9 mouse cellular contexts compared by ENCODE assay signal in genomic region chr9:30315172-30315644, GRCm38 (mm10).
A peak's percentile ranks its signal among the peaks of the same experiment; 100 is the strongest.
DNase-seq lines count a peak whose midpoint lies in the region; ATAC-seq and TF ChIP-seq lines count a peak whose summit lies in the region.
"Had no signal": no experiment of that assay in that cellular context is flagged by ENCODE, and none has a peak within 500 bp of the region (broad histone marks: within the 10 kb centered on the region; RNA-seq: fewer than 3 reads in every experiment).

No protein-coding gene starts in this region.

- no peak for TF ChIP-seq EP300 in liver, embryonic 14.5 days (IDR thresholded peaks at IDR 0.05; ENCODE audit: low read depth)
- no peak for TF ChIP-seq EP300 in lung, postnatal 0 days (IDR thresholded peaks at IDR 0.05)

- no peaks in the 10 kb centered on the region for H3K9me3 ChIP-seq in liver, embryonic 14.5 days (ENCODE audit: control insufficient read depth, low read length)
- no peaks in the 10 kb centered on the region for H3K9me3 ChIP-seq in liver, embryonic 11.5 days (ENCODE audit: control insufficient read depth, low read length)
- no peaks in the 10 kb centered on the region for H3K9me3 ChIP-seq in lung, postnatal 0 days (ENCODE audit: low read length)
- H3K9me3 ChIP-seq: liver, embryonic 15.5 days had no signal

- WGBS in liver, embryonic 14.5 days (ENCODE audit: insufficient replicate concordance): 32% methylated on average over 6 of the region's 6 CpGs
- WGBS in liver, embryonic 11.5 days: 48% methylated on average over 6 of the region's 6 CpGs
- 33% methylated on average over 6 of the region's 6 CpGs for whole genome bisulfite sequencing in lung, postnatal 0 days

- H3K4me1 ChIP-seq in liver, embryonic 14.5 days (replicated peaks; ENCODE audit: control insufficient read depth in 2 of 2, insufficient read depth in 2 of 2, low read length in 1 of 2): no peaks in the 10 kb centered on the region
- no peaks in the 10 kb centered on the region for H3K4me1 ChIP-seq in liver, embryonic 11.5 days (replicated peaks; ENCODE audit: control insufficient read depth, insufficient read depth, low read length)
- H3K4me1 ChIP-seq in lung, postnatal 0 days (ENCODE audit: insufficient read depth, low read depth, low read length): no peaks in the 10 kb centered on the region
- H3K4me1 ChIP-seq: liver, embryonic 15.5 days had no signal

- H3K9ac ChIP-seq in liver, embryonic 14.5 days (replicated peaks): no peak overlapping the region
- H3K9ac ChIP-seq in liver, embryonic 11.5 days (ENCODE audit: low read depth, low read length): no peak overlapping the region
- no peak overlapping the region for H3K9ac ChIP-seq in lung, postnatal 0 days (replicated peaks; ENCODE audit: low read depth)
- H3K9ac ChIP-seq: liver, embryonic 15.5 days had no signal

- peak; percentile 24; the same call in 1 of the 2 replicates for TF ChIP-seq CTCF in liver, embryonic 14.5 days (IDR thresholded peaks at IDR 0.05; ENCODE audit: low read depth)
- TF ChIP-seq CTCF in lung, postnatal 0 days (IDR thresholded peaks at IDR 0.05): peak; percentile 64

- H3K4me3 ChIP-seq in liver, embryonic 14.5 days (ENCODE audit: insufficient read depth in 1 of 2, low read depth in 2 of 2, low read length in 2 of 2): no peak overlapping the region
- H3K4me3 ChIP-seq in liver, embryonic 11.5 days (ENCODE audit: low read depth, low read length): no peak overlapping the region
- no peak overlapping the region for H3K4me3 ChIP-seq in lung, postnatal 0 days (ENCODE audit: low read depth, low read length)
- H3K4me3 ChIP-seq: liver, embryonic 15.5 days had no signal

- no peaks in the 10 kb centered on the region for H3K27me3 ChIP-seq in liver, embryonic 14.5 days (ENCODE audit: control insufficient read depth, insufficient read depth, low read length)
- H3K27me3 ChIP-seq in liver, embryonic 11.5 days (replicated peaks; ENCODE audit: control insufficient read depth, insufficient read depth, low read length): no peaks in the 10 kb centered on the region
- no peaks in the 10 kb centered on the region for H3K27me3 ChIP-seq in lung, postnatal 0 days (replicated peaks; ENCODE audit: insufficient read depth, low read length)
- H3K27me3 ChIP-seq: liver, embryonic 15.5 days had no signal

- DNase-seq in liver, embryonic 14.5 days (ENCODE audit: low read depth in 3 of 3, low spot score in 3 of 3): no peak
- no peak for DNase-seq in liver, embryonic 11.5 days (ENCODE audit: low spot score)
- DNase-seq in cerebellum, adult 11-12 months: peak; percentile 14
- peak; percentile 12 to 65 for DNase-seq in frontal cortex, postnatal 14 days (ENCODE audit: low spot score in 2 of 2)
- peak; percentile 24 for DNase-seq in kidney, postnatal 14 days
- DNase-seq in lung, postnatal 0 days (ENCODE audit: low spot score): peak; percentile 39
- peak; percentile 39 to 44 for DNase-seq in right cerebral cortex, postnatal 36 days (ENCODE audit: low spot score in 2 of 2)
- no peak for DNase-seq in spleen, postnatal 14 days (ENCODE audit: low spot score in 2 of 2)

- no peak overlapping the region for H3K4me2 ChIP-seq in liver, embryonic 14.5 days (ENCODE audit: low read depth)
- H3K4me2 ChIP-seq in liver, embryonic 11.5 days: no peak overlapping the region
- H3K4me2 ChIP-seq in lung, postnatal 0 days (replicated peaks; ENCODE audit: low read depth, low read length): peak overlapping the region; percentile 33; the same call in 1 of the 2 replicates
- H3K4me2 ChIP-seq: liver, embryonic 15.5 days had no signal

- H3K27ac ChIP-seq in liver, embryonic 14.5 days: no peak overlapping the region
- H3K27ac ChIP-seq in liver, embryonic 11.5 days (ENCODE audit: low read depth, low read length): no peak overlapping the region
- H3K27ac ChIP-seq in lung, postnatal 0 days (ENCODE audit: low read length): no peak overlapping the region
- H3K27ac ChIP-seq: liver, embryonic 15.5 days had no signal

- H3K36me3 ChIP-seq in liver, embryonic 14.5 days (replicated peaks; ENCODE audit: control insufficient read depth, insufficient read depth, low read depth): no peaks in the 10 kb centered on the region
- H3K36me3 ChIP-seq in liver, embryonic 11.5 days (ENCODE audit: control insufficient read depth, insufficient read depth, low read length): no peaks in the 10 kb centered on the region
- no peaks in the 10 kb centered on the region for H3K36me3 ChIP-seq in lung, postnatal 0 days (ENCODE audit: insufficient read depth, low read length)
- H3K36me3 ChIP-seq: liver, embryonic 15.5 days had no signal

- ATAC-seq in liver, embryonic 14.5 days (ENCODE audit: insufficient read depth): no peak
- no peak for ATAC-seq in liver, embryonic 11.5 days (replicated peaks; ENCODE audit: low FRiP score)
- ATAC-seq in lung, postnatal 0 days: no peak

Comparison
In these comparisons a context has a peak if more than half of its experiments do, and no peak if none do; other contexts are left out.
1. DNase-seq: peak in cerebellum, adult 11-12 months (single experiment), frontal cortex, postnatal 14 days (2 of 2), kidney, postnatal 14 days (single experiment), lung, postnatal 0 days (single experiment) and right cerebral cortex, postnatal 36 days (2 of 2); none in liver, embryonic 14.5 days (0 of 3), liver, embryonic 11.5 days (single experiment) and spleen, postnatal 14 days (0 of 2).